Mouse (Mus musculus) kidney, embryonic 15.5 days (tissue): ENCODE data around the gene Taf8. TPM values are rescaled to one million over a fixed set of nuclear protein-coding genes. Genes with fewer than 3 reads are reported as not detected.
A peak's percentile ranks its signal among the peaks of the same experiment; 100 is the strongest.

Experiments used
- ATAC-seq: fragments of 200-750 bp; cut with Nextera tagmentation; replicated peaks from 2 replicates; pipeline ENCODE4 v1.8.0; 2017; ENCODE audit warnings: moderate TSS enrichment; ENCODE audit not compliant: low FRiP score
- H3K27ac ChIP-seq: fragments of 300-500 bp; sonication (generic); 2 replicates; pipeline ENCODE4 v1.5.1; 2015; ENCODE audit warnings: mild to moderate bottlenecking, inconsistent platforms
- H3K27me3 ChIP-seq: fragments of 300-500 bp; sonication (generic); 2 replicates; pipeline ENCODE4 v1.6.1; 2015; ENCODE audit warnings: inconsistent platforms
- H3K36me3 ChIP-seq: fragments of 300-500 bp; sonication (generic); 2 replicates; pipeline ENCODE4 v1.6.1; 2015; ENCODE audit warnings: inconsistent platforms
- H3K4me1 ChIP-seq: fragments of 300-500 bp; sonication (generic); 2 replicates; pipeline ENCODE4 v1.6.1; 2015; ENCODE audit warnings: inconsistent platforms
- H3K4me2 ChIP-seq: fragments of 300-500 bp; sonication (generic); 2 replicates; pipeline ENCODE4 v1.6.1; 2015; ENCODE audit warnings: moderate library complexity, mild to moderate bottlenecking, inconsistent platforms
- H3K4me3 ChIP-seq: fragments of 300-500 bp; sonication (generic); replicated peaks from 2 replicates; pipeline ENCODE4 v1.5.1; 2015; ENCODE audit warnings: mild to moderate bottlenecking, inconsistent platforms
- H3K9ac ChIP-seq: fragments of 300-500 bp; sonication (generic); 2 replicates; pipeline ENCODE4 v1.6.1; 2015; ENCODE audit warnings: mild to moderate bottlenecking, inconsistent platforms
- H3K9me3 ChIP-seq: fragments of 300-500 bp; sonication (generic); replicated peaks from 2 replicates; pipeline ENCODE4 v1.6.1; 2016; ENCODE audit warnings: inconsistent platforms
- WGBS: fragments of 180-500 bp; shearing (Covaris S2); methylation state at CpG from one replicate; pipeline ENCODE4 v1.1.7; 2015; ENCODE audit warnings: mixed read lengths; 5-methylcytosine and 5-hydroxymethylcytosine counted together
- polyA plus RNA-seq: library from polyadenylated mRNA; unstranded; fragments of >200 nt; fragmentation: Nextera tagmentation; extraction: Ambion mirVana; gene quantifications from 2 replicates; pipeline ENCODE4 v1.2.1, GENCODE M21; 2015

Gene Taf8
- polyA plus RNA-seq, 1 experiment from 2014 or later, result 37.0 TPM

GRCm38 (mm10) chr17:47529595-47529994 is 27.5 kb upstream of the Taf8 start:
- no peak overlapping the region for H3K9ac ChIP-seq
- H3K4me2 ChIP-seq, result no peak overlapping the region
- no peaks in the 10 kb centered on the region for H3K9me3 ChIP-seq
- 91% methylated on average over 11 of the region's 11 CpGs for whole genome bisulfite sequencing
- H3K36me3 ChIP-seq, result no peaks in the 10 kb centered on the region
- no peak overlapping the region for H3K4me3 ChIP-seq
- no peaks in the 10 kb centered on the region for H3K27me3 ChIP-seq
- peaks cover 23% of the 10 kb centered on the region for H3K4me1 ChIP-seq
- no peak overlapping the region for H3K27ac ChIP-seq
- no peak for ATAC-seq

- no peaks in the 10 kb centered on the region for H3K27me3 ChIP-seq
- H3K4me3 ChIP-seq, result no peak overlapping the region
- WGBS, result 80% methylated on average over 8 of the region's 8 CpGs
- H3K9me3 ChIP-seq, result no peaks in the 10 kb centered on the region
- peaks cover 25% of the 10 kb centered on the region for H3K4me1 ChIP-seq
- no peak overlapping the region for H3K27ac ChIP-seq
- no peak for ATAC-seq
- no peaks in the 10 kb centered on the region for H3K36me3 ChIP-seq
- no peak overlapping the region for H3K9ac ChIP-seq
- H3K4me2 ChIP-seq, result no peak overlapping the region
Measured at GRCm38 (mm10) chr17:47528919-47529318, 26.8 kb upstream of the Taf8 start.

GRCm38 (mm10) chr17:47527581-47528300 is 25.6 kb upstream of the Taf8 start:
- WGBS, result 36% methylated on average over 10 of the region's 10 CpGs
- ATAC-seq, result peak; percentile 77
- Histone ChIP-seq H3K4me3 (no peak overlapping the region), H3K4me2 (0 out of 2 replicates have a peak overlapping the region, but pooled peaks have one; percentile 12), H3K9me3 (no peaks in the 10 kb centered on the region), H3K4me1 (peaks cover 37% of the 10 kb centered on the region), H3K27me3 (no peaks in the 10 kb centered on the region), H3K36me3 (no peaks in the 10 kb centered on the region), H3K9ac (peak overlapping the region; percentile 7; the same call in 1 of the 2 replicates), H3K27ac (peak overlapping the region; percentile 90)

- H3K9me3 ChIP-seq, result no peaks in the 10 kb centered on the region
- H3K36me3 ChIP-seq, result no peaks in the 10 kb centered on the region
- H3K4me2 ChIP-seq, result 0 out of 2 replicates have a peak overlapping the region, but pooled peaks have one; percentile 12
- H3K9ac ChIP-seq, result no peak overlapping the region
- H3K27me3 ChIP-seq, result no peaks in the 10 kb centered on the region
- peak overlapping the region; percentile 90 for H3K27ac ChIP-seq
- H3K4me1 ChIP-seq, result peaks cover 45% of the 10 kb centered on the region
- no peak overlapping the region for H3K4me3 ChIP-seq
- 70% methylated on average over 17 of the region's 17 CpGs for WGBS
- 0 out of 2 replicates have a peak, but pooled peaks have one; percentile 7 for ATAC-seq
Measured at GRCm38 (mm10) chr17:47526856-47527520, 24.9 kb upstream of the Taf8 start.

GRCm38 (mm10) chr17:47524991-47525390 is 22.9 kb upstream of the Taf8 start:
- Histone ChIP-seq H3K9ac (no peak overlapping the region), H3K4me1 (peaks cover 50% of the 10 kb centered on the region), H3K27me3 (no peaks in the 10 kb centered on the region), H3K36me3 (no peaks in the 10 kb centered on the region), H3K9me3 (no peaks in the 10 kb centered on the region), H3K27ac (no peak overlapping the region), H3K4me3 (no peak overlapping the region), H3K4me2 (no peak overlapping the region)
- no peak for ATAC-seq
- 87% methylated on average over 6 of the region's 6 CpGs for WGBS

- Histone ChIP-seq H3K9me3 (no peaks in the 10 kb centered on the region), H3K4me2 (no peak overlapping the region), H3K9ac (no peak overlapping the region), H3K27ac (peak overlapping the region; percentile 96), H3K27me3 (no peaks in the 10 kb centered on the region), H3K4me3 (no peak overlapping the region), H3K36me3 (no peaks in the 10 kb centered on the region), H3K4me1 (peaks cover 50% of the 10 kb centered on the region)
- ATAC-seq, result no peak
- WGBS, result 75% methylated on average over 8 of the region's 8 CpGs
Measured at GRCm38 (mm10) chr17:47524055-47524454, 22.0 kb upstream of the Taf8 start.

GRCm38 (mm10) chr17:47523211-47523682 is 21.2 kb upstream of the Taf8 start:
- Histone ChIP-seq H3K27me3 (no peaks in the 10 kb centered on the region), H3K4me2 (no peak overlapping the region), H3K4me1 (peaks cover 51% of the 10 kb centered on the region), H3K36me3 (no peaks in the 10 kb centered on the region), H3K27ac (peak overlapping the region; percentile 96), H3K9me3 (no peaks in the 10 kb centered on the region), H3K4me3 (no peak overlapping the region), H3K9ac (no peak overlapping the region)
- 60% methylated on average over 18 of the region's 18 CpGs for WGBS
- ATAC-seq, result no peak

GRCm38 (mm10) chr17:47522536-47522935 is 20.4 kb upstream of the Taf8 start:
- Histone ChIP-seq H3K4me2 (0 out of 2 replicates have a peak overlapping the region, but pooled peaks have one; percentile 51), H3K9ac (peak overlapping the region; percentile 37; the same call in 1 of the 2 replicates)
- no peak for ATAC-seq

GRCm38 (mm10) chr17:47521551-47522258 is 19.6 kb upstream of the Taf8 start:
- Histone ChIP-seq H3K4me1 (peaks cover 45% of the 10 kb centered on the region), H3K27me3 (no peaks in the 10 kb centered on the region), H3K9me3 (no peaks in the 10 kb centered on the region), H3K4me3 (peak overlapping the region; percentile 25), H3K4me2 (peak overlapping the region; percentile 51), H3K36me3 (no peaks in the 10 kb centered on the region), H3K27ac (peak overlapping the region; percentile 96), H3K9ac (peak overlapping the region; percentile 37; the same call in 1 of the 2 replicates)
- 6% methylated on average over 17 of the region's 17 CpGs for WGBS
- ATAC-seq, result peak; percentile 95

More at GRCm38 (mm10) chr17:47522536-47522935, 20.4 kb upstream of the Taf8 start:
- Histone ChIP-seq H3K4me3 (no peak overlapping the region), H3K27me3 (no peaks in the 10 kb centered on the region), H3K9me3 (no peaks in the 10 kb centered on the region), H3K27ac (peak overlapping the region; percentile 96), H3K4me1 (peaks cover 51% of the 10 kb centered on the region), H3K36me3 (no peaks in the 10 kb centered on the region)
- WGBS, result 46% methylated on average over 4 of the region's 4 CpGs

- H3K9me3 ChIP-seq, result no peaks in the 10 kb centered on the region
- peak overlapping the region; percentile 90 for H3K27ac ChIP-seq
- H3K4me1 ChIP-seq, result peaks cover 42% of the 10 kb centered on the region
- H3K9ac ChIP-seq, result no peak overlapping the region
- H3K36me3 ChIP-seq, result no peaks in the 10 kb centered on the region
- no peak for ATAC-seq
- 29% methylated on average over 8 of the region's 8 CpGs for WGBS
- no peaks in the 10 kb centered on the region for H3K27me3 ChIP-seq
- H3K4me3 ChIP-seq, result no peak overlapping the region
- no peak overlapping the region for H3K4me2 ChIP-seq
Measured at GRCm38 (mm10) chr17:47518205-47518604, 16.1 kb upstream of the Taf8 start.

- Histone ChIP-seq H3K4me3 (no peak overlapping the region), H3K27ac (no peak overlapping the region), H3K36me3 (no peaks in the 10 kb centered on the region), H3K9ac (no peak overlapping the region), H3K9me3 (no peaks in the 10 kb centered on the region), H3K4me1 (peaks cover 38% of the 10 kb centered on the region), H3K4me2 (no peak overlapping the region), H3K27me3 (no peaks in the 10 kb centered on the region)
- ATAC-seq, result no peak
- WGBS, result 94% methylated on average over 3 of the region's 3 CpGs
Measured at GRCm38 (mm10) chr17:47516232-47516631, 14.1 kb upstream of the Taf8 start.
